Mouse (Mus musculus): ENCODE measurements around the gene Lcp2.

The Lcp2 gene

DNA sequence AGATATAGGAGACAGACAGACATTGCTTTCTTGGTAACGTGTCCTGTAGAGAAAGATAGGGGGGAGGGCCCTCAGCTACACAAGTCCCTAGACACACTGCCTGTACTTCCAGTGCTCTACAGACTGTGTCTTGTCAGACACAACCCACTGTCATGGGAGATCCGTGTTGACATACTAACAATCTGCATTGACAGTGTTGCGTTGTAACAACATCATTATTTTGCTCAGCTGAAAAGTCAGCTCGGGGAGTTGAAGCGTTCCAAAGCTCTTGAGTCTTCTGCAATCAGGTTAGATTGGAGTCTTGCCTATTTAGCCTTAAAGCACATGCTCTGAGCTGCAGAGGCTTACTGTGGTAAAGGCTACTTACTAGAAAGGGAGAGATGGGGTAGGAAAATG lies 820 bp downstream of the Lcp2 start:
- no peak for DNase-seq (ENCODE audit: low read depth, low spot score)

DNA sequence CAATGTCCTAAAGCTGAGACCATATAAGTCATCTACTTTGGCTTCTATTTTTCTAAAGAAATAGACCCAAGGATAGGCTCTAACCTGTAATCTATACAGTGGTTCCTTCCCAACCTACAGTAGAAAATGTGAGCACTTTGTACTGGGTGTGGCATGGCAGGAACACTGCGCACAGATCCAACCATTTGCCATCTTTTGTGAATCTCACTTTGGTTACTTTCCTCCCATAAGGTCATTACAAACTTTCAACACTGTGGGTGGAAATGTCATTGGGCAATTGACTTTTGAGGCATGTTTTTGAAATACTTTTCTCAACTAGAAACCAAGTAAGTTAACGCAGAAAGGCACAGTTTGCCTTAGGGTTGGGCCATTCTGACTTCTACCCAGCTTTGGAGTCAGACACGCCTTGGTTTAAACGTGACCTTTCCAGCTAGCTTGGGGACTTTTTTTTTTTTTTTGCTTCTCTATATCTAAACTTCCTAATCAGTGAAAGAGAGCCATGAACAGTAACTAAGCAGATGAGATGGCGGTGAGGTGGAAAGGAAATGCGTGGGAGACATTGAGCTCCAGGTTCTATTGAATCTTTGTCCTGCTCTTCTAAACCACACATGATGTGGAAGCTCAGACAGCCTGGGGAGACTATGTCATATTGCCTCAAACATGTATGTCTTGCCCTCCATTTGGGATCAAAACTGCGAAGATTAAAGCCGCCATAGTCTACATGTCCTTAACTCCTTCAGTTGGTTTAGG lies 1.8 kb downstream of the Lcp2 start:
- no peak for DNase-seq (ENCODE audit: low read depth, low spot score)

DNA sequence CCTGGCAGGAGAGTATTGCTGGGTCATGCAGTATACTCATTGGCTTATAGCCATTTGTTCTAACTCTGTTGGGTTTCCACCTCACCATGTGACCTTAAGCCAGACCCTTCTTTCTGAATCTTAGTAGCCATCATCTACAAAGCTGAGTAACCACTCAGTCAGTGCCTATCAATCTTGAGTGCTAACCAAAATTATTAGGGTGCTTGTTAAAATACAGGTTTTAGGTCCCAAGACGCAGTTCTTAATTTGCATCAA lies 2.3 kb downstream of the Lcp2 start:
- DNase-seq (ENCODE audit: low read depth, low spot score) = no peak

DNA sequence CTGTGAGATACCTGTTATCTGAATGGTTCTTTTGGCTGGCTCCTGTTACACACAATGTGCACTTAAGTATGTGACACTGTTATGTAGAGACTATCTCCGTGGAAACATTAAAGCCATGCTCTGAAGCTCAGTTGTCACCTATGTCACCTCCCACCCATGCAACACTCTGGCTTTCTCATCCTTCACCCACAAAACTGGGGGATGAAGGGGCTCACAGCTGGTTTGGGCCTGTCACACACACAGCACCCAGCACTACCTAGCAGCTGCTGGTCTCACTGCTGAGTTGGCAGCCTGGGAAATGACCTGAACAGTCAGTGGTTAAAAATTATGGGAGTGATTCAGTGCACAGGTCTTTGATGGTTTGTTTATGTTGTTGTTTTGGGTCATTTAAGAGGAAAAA lies 3.3 kb downstream of the Lcp2 start:
- DNase-seq (ENCODE audit: low read depth, low spot score) = no peak

- DNase-seq (ENCODE audit: low read depth, low spot score) = no peak
Measured at GRCm38 (mm10) chr11:34050643-34051042, 3.9 kb downstream of the Lcp2 start.

- no peak for DNase-seq (ENCODE audit: low read depth, low spot score)
Measured at GRCm38 (mm10) chr11:34053031-34053818, 6.5 kb downstream of the Lcp2 start.

- no peak for DNase-seq (ENCODE audit: low read depth, low spot score)
Measured at GRCm38 (mm10) chr11:34054031-34054727, 7.5 kb downstream of the Lcp2 start.

- DNase-seq (ENCODE audit: low read depth, low spot score) = no peak
Measured at GRCm38 (mm10) chr11:34056715-34057114, 10.0 kb downstream of the Lcp2 start.

GRCm38 (mm10) chr11:34058332-34058731 lies 11.6 kb downstream of the Lcp2 start:
- no peak for DNase-seq (ENCODE audit: low read depth, low spot score)

- DNase-seq (ENCODE audit: low read depth, low spot score) = no peak
Measured at GRCm38 (mm10) chr11:34058960-34059359, 12.2 kb downstream of the Lcp2 start.

GRCm38 (mm10) chr11:34061740-34062139 lies 15.0 kb downstream of the Lcp2 start:
- DNase-seq (ENCODE audit: low read depth, low spot score) = no peak

DNA sequence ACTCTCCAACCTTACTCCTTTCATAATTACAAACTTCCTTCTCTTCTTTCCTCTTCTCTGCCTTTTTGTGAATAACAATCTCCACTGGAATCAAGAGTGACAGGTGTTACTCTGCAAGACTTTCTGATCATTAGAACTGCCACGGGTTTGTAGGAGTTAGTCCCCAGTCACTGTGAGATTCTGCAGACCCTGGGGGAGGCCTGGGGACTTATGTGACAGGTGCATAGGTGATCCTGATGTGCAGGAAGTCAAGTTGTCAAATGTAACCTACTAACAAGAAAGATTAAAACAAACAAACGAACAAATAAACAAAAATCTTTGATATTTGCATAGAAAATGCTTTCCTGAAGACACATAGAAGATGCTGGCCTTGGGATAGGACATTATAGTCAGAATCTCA lies 16.5 kb downstream of the Lcp2 start:
- no peak for DNase-seq (ENCODE audit: low read depth, low spot score)

GRCm38 (mm10) chr11:34063702-34064485 lies 17.2 kb downstream of the Lcp2 start:
- DNase-seq (ENCODE audit: low read depth, low spot score) = no peak

GRCm38 (mm10) chr11:34070596-34070995 lies 23.9 kb downstream of the Lcp2 start:
- no peak for DNase-seq (ENCODE audit: low read depth, low spot score)

DNA sequence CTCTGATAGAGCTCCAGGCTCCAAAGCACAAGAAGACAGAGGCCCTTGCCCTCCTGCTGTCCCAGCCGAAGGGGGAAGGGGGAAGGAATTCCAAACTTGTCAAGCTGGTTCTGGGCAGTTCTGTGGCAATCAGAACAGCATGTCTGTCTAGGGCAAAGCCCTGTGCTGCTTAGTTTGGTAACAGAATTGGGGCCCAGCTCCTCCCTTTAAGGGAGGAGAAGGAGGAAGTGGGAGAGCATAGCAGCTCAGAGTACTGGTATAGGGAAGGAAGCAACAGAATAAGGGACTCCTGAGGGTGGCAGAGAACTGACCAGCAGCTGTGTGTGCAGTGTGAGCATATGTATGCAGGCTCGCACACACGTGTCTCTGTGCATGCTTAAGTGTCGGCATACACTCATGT lies 25.6 kb downstream of the Lcp2 start:
- peak; percentile 57 for DNase-seq (ENCODE audit: low read depth, low spot score)

DNA sequence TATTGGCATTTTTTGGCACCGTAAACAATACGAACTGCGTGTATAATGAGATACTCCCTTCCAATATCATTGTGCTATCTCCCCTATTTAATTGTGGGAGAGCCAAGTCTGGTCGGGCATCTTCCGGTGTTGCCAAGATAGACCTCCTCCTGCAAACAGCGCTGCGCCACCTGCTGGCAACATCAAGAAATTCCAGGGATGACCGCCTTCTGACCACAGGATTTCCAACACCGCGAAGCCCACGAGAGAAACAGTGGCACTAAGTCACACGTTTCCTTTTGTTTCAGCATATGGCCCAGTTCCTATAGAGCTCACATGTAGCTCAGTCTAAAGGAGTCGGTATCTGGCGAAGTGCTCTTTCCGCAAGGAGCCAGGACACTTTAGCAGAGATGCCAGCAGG lies 27.1 kb downstream of the Lcp2 start:
- peak; percentile 74 for DNase-seq (ENCODE audit: low read depth, low spot score)

- no peak for DNase-seq (ENCODE audit: low read depth, low spot score)
Measured at GRCm38 (mm10) chr11:34077870-34078269, 31.1 kb downstream of the Lcp2 start.

GRCm38 (mm10) chr11:34078581-34078980 lies 31.9 kb downstream of the Lcp2 start:
- no peak for DNase-seq (ENCODE audit: low read depth, low spot score)

DNA sequence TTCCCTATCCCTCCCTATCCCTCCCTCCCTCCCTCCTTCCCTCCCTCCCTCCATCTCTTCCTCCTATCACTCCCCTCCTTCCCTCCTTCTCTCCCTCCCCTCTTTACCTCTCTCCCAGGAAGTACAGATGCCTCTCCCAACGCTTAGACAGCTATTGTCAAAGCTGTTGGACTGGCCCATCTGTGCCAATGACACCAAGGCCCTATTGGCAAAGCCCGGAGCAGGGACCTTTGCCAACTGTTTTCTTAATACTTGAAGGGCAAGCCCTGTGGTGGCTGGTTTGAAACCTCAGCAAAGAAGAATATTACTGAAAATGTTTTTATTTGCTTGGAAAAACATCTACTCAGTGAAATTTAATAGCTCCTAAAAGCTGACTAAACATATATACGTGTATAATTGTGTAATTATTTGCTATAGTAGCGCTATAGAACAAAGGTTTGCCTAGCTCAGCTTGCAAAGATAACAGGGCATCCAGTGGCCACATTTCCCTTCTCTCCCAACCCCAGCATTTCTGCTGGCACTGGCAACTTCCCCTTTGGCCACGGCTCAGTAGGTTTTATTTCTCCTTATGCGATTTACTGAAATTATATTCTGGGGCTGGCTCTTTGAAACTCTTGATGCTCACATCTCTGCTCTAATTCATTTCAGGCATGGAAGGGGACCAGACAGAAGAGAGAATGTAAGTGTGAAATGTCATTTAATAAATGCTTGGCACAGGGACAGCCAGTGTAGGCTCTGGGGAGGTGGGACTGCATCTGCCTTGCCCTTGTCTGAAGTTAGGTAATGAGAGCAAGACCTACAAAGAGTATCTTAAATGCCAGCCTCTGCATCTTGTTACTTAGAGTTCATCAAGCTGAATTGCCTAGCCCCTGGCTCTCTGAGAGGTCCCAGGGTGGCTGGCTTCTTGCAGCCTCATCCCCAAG lies 33.1 kb downstream of the Lcp2 start:
- DNase-seq (ENCODE audit: low read depth, low spot score) = no peak

DNA sequence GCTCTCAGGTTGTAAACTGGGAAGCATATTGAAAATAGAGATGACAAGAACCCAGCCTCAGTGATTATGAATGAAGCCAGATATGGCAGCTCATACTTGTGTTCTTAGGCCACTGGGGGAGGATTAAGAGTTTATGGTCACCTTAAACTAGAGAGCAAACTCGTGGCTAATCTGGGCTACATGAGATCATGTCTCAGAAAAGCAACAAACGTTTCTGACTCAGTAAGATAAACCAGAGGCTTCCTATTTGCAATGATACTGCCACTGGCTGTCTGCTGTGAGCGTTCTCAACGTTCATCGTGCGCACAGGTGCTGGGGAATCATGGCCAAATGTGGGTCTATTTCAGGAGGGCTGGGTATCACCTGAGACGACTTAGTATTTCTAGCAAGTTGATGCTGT lies 37.1 kb downstream of the Lcp2 start:
- no peak for DNase-seq (ENCODE audit: low read depth, low spot score)

DNA sequence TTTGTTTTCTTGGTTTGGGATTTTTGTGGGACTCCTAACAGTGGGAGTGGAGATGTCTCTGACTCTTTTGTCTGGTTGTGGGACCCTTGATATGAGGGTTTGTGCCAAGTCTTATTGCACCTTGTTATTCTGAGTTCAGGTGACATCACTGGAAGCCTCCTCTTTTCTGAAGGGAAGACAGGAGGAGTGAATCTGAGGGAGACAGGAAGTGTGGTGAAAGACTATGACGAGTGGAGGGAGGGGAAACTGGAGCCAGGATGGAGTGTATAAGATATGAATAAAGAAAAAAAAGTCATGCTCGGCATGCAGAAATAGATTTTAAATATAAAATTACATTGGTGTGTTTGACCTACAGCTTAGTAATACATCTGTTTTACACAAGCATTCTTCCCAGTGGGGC lies 37.9 kb downstream of the Lcp2 start:
- no peak for DNase-seq (ENCODE audit: low read depth, low spot score)
